Mouse (Mus musculus) MEL-GATA-1-ER (cell line): ENCODE measurements around the gene Sox6.
A peak's percentile ranks its signal among the peaks of the same experiment; 100 is the strongest.

ENCODE experiments used
- DNase-seq: peaks from one replicate; pipeline ENCODE4 v3.0.0-alpha.2; 2012; ENCODE audit warnings: low read depth; ENCODE audit errors: extremely low read depth

Sox6 gene

GRCm38 (mm10) chr7:115501497-115501896 is 537.1 kb downstream of the Sox6 start:
- DNase-seq, result no peak

- no peak for DNase-seq
These were observed 537.8 kb downstream of the Sox6 start for GRCm38 (mm10) chr7:115500825-115501224.

- no peak for DNase-seq
These were observed 538.4 kb downstream of the Sox6 start for GRCm38 (mm10) chr7:115500170-115500569.

- DNase-seq, result no peak
These were observed 546.9 kb downstream of the Sox6 start for GRCm38 (mm10) chr7:115491721-115492120.

- DNase-seq, result no peak
These were observed 549.0 kb downstream of the Sox6 start for GRCm38 (mm10) chr7:115489608-115490007.

GRCm38 (mm10) chr7:115486431-115486830 is 552.2 kb downstream of the Sox6 start:
- DNase-seq, result no peak

GRCm38 (mm10) chr7:115485664-115486409 is 552.8 kb downstream of the Sox6 start:
- no peak for DNase-seq

GRCm38 (mm10) chr7:115477763-115478162 is 560.8 kb downstream of the Sox6 start:
- DNase-seq, result no peak

GRCm38 (mm10) chr7:115476881-115477665 is 561.5 kb downstream of the Sox6 start:
- DNase-seq, result no peak

GRCm38 (mm10) chr7:115475176-115475575 is 563.4 kb downstream of the Sox6 start:
- no peak for DNase-seq

GRCm38 (mm10) chr7:115474115-115474514 is 564.5 kb downstream of the Sox6 start:
- no peak for DNase-seq

GRCm38 (mm10) chr7:115472850-115473249 is 565.7 kb downstream of the Sox6 start:
- no peak for DNase-seq

- DNase-seq, result no peak
These were observed 567.1 kb downstream of the Sox6 start for GRCm38 (mm10) chr7:115471521-115471920.

- DNase-seq, result no peak
These were observed 571.8 kb downstream of the Sox6 start for GRCm38 (mm10) chr7:115466811-115467210.

GRCm38 (mm10) chr7:115463367-115463766 is 575.2 kb downstream of the Sox6 start:
- DNase-seq, result no peak

- DNase-seq, result no peak
These were observed 576.3 kb downstream of the Sox6 start for GRCm38 (mm10) chr7:115462276-115462675.

- no peak for DNase-seq
These were observed 583.6 kb downstream of the Sox6 start for GRCm38 (mm10) chr7:115454988-115455387.

- no peak for DNase-seq
These were observed 584.9 kb downstream of the Sox6 start for GRCm38 (mm10) chr7:115453713-115454073.

GRCm38 (mm10) chr7:115453042-115453712 is 585.4 kb downstream of the Sox6 start:
- peak; percentile 3 for DNase-seq

- no peak for DNase-seq
These were observed 588.0 kb downstream of the Sox6 start for GRCm38 (mm10) chr7:115450431-115451195.

- DNase-seq, result no peak
These were observed 590.1 kb downstream of the Sox6 start for GRCm38 (mm10) chr7:115448403-115449025.
